13 mouse cellular contexts compared by ENCODE assay signal in genomic region chrX:120524986-120525385, GRCm38 (mm10).
"Had no signal": no experiment of that assay in that cellular context is flagged by ENCODE, and none has a peak within 500 bp of the region (broad histone marks: within the 10 kb centered on the region; RNA-seq: fewer than 3 reads in every experiment).

No protein-coding gene starts in this region.

- ATAC-seq: liver, postnatal 0 days; lung, postnatal 0 days; midbrain, embryonic 16.5 days had no signal

- DNase-seq: liver, postnatal 0 days; lung, adult 2 months; lung, postnatal 14 days; lung, postnatal 36 days; midbrain, embryonic 14.5 days; retina, postnatal 1 day; right cerebral cortex, postnatal 14 days; spleen, adult 18-20 months; thymus, adult 2 months; thymus, postnatal 25 days; thymus, postnatal 4 days had no signal
